Mouse (Mus musculus) embryonic fibroblast, embryonic 13.5 days (primary cell): ENCODE measurements around the gene Bckdhb.

Experiments
- CTCF ChIP-seq: IDR thresholded peaks from 2 replicates; pipeline ENCODE4 v1.5.1; 2011; ENCODE audit warnings: mild to moderate bottlenecking, control low read depth, low read length, moderate library complexity, borderline replicate concordance; ENCODE audit not compliant: insufficient read depth
- POLR2A ChIP-seq: IDR thresholded peaks from 2 replicates; pipeline ENCODE4 v1.6.1; 2011; ENCODE audit warnings: low read depth, mild to moderate bottlenecking, control low read depth, low read length, moderate library complexity

DNA sequence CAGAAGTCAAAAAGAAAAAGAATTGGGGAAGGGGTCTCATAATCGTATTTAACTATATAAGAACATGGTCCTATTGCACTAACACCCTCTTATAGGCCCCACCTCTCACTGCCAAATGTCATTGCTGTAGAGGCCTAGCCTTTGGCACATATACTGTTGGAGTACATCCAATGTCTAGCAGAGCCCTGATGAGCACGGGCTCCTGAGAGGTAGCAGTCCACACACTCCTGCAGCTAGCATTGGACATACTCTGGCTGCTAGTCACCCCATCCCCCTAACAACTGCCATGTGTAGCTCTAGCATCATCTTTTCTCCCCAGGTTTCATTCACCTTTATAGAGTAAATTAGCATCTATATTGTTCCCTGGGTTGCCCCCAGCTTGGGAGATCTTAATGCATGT is 223.2 kb downstream of the Bckdhb start:
- TF ChIP-seq POLR2A (no peak), CTCF (no peak)
